Mouse (Mus musculus) lung, postnatal 0 days (tissue): ENCODE results near the gene Os9. TPM values are rescaled to one million over a fixed set of nuclear protein-coding genes. Genes with fewer than 3 reads are reported as not detected.

Source experiments
- ATAC-seq: fragments of 200-750 bp; cut with Nextera tagmentation; 2 replicates; pipeline ENCODE4 v1.8.0; 2017; ENCODE audit warnings: moderate library complexity
- DNase-seq: peaks from one replicate; pipeline ENCODE4 v3.0.0-alpha.2; 2016; ENCODE audit warnings: low spot score
- H3K27ac ChIP-seq: fragments of 300-500 bp; sonication (generic); 2 replicates; pipeline ENCODE4 v1.5.1; 2014; ENCODE audit warnings: antibody characterized with exemption, mild to moderate bottlenecking, low read length, mixed read lengths
- H3K27me3 ChIP-seq: fragments of 300-500 bp; sonication (generic); replicated peaks from 2 replicates; pipeline ENCODE4 v1.6.1; 2014; ENCODE audit warnings: low read length, mixed read lengths; ENCODE audit not compliant: insufficient read depth
- H3K36me3 ChIP-seq: fragments of 300-500 bp; sonication (generic); 2 replicates; pipeline ENCODE4 v1.6.1; 2014; ENCODE audit warnings: low read length, mixed read lengths; ENCODE audit not compliant: insufficient read depth
- H3K4me1 ChIP-seq: fragments of 300-500 bp; sonication (generic); 2 replicates; pipeline ENCODE4 v1.6.1; 2014; ENCODE audit warnings: antibody characterized with exemption, low read depth, low read length, mixed read lengths; ENCODE audit not compliant: insufficient read depth
- H3K4me2 ChIP-seq: fragments of 300-500 bp; sonication (generic); replicated peaks from 2 replicates; pipeline ENCODE4 v1.6.1; 2014; ENCODE audit warnings: low read depth, mild to moderate bottlenecking, low read length, moderate library complexity, mixed read lengths
- H3K4me3 ChIP-seq: fragments of 300-500 bp; sonication (generic); 2 replicates; pipeline ENCODE4 v1.5.1; 2014; ENCODE audit warnings: low read depth, low read length
- H3K9ac ChIP-seq: fragments of 300-500 bp; sonication (generic); replicated peaks from 2 replicates; pipeline ENCODE4 v1.6.1; 2014; ENCODE audit warnings: low read depth, mild to moderate bottlenecking
- H3K9me3 ChIP-seq: fragments of 300-500 bp; sonication (generic); 2 replicates; pipeline ENCODE4 v1.6.1; 2016; ENCODE audit warnings: low read length, mixed read lengths
- CTCF ChIP-seq: IDR thresholded peaks from 2 replicates; pipeline ENCODE4 v1.5.1; 2016; ENCODE audit warnings: antibody characterized with exemption, mild to moderate bottlenecking
- EP300 ChIP-seq: IDR thresholded peaks from 2 replicates; pipeline ENCODE4 v1.6.1; 2016; ENCODE audit warnings: antibody characterized with exemption, mild to moderate bottlenecking, control low read depth
- WGBS: fragments of 180-500 bp; shearing (Covaris S2); extraction: QIAGEN DNeasy Blood & Tissue Kit; methylation state at CpG from one replicate; pipeline ENCODE4 v1.1.7; 2014; 5-methylcytosine and 5-hydroxymethylcytosine counted together
- polyA plus RNA-seq: library from polyadenylated mRNA; unstranded; fragments of >200 nt; fragmentation: Nextera tagmentation; extraction: Ambion mirVana; gene quantifications from 2 replicates; pipeline ENCODE4 v1.2.1, GENCODE M21; 2015

The Os9 gene
- polyA plus RNA-seq, 1 experiment from 2014 or later: 112 TPM

- H3K4me1 ChIP-seq: no peaks in the 10 kb centered on the region
- H3K4me3 ChIP-seq: no peak overlapping the region
- H3K36me3 ChIP-seq: peaks cover 6% of the 10 kb centered on the region; the same call in 1 of the 2 replicates
- no peak overlapping the region for H3K27ac ChIP-seq
- no peak overlapping the region for H3K9ac ChIP-seq
- no peaks in the 10 kb centered on the region for H3K9me3 ChIP-seq
- TF ChIP-seq CTCF (peak; percentile 34), EP300 (no peak)
- no peaks in the 10 kb centered on the region for H3K27me3 ChIP-seq
- DNase-seq (no peak), ATAC-seq (no peak)
- no peak overlapping the region for H3K4me2 ChIP-seq
- 85% methylated on average over 15 of the region's 15 CpGs for whole genome bisulfite sequencing
These were observed 9.7 kb downstream of the Os9 start for GRCm38 (mm10) chr10:127111001-127111887.

GRCm38 (mm10) chr10:127108262-127108583 lies 12.7 kb downstream of the Os9 start:
- no peaks in the 10 kb centered on the region for H3K4me1 ChIP-seq
- H3K9me3 ChIP-seq: no peaks in the 10 kb centered on the region
- DNase-seq (no peak), ATAC-seq (no peak)
- no peak overlapping the region for H3K4me3 ChIP-seq
- TF ChIP-seq CTCF (no peak), EP300 (no peak)
- WGBS: 67% methylated on average over 3 of the region's 3 CpGs
- H3K4me2 ChIP-seq: no peak overlapping the region
- no peaks in the 10 kb centered on the region for H3K27me3 ChIP-seq
- H3K9ac ChIP-seq: no peak overlapping the region
- peaks cover 10% of the 10 kb centered on the region; the same call in 1 of the 2 replicates for H3K36me3 ChIP-seq
- H3K27ac ChIP-seq: no peak overlapping the region

GRCm38 (mm10) chr10:127107563-127108261 lies 13.2 kb downstream of the Os9 start:
- Histone ChIP-seq H3K4me2 (no peak overlapping the region), H3K4me1 (no peaks in the 10 kb centered on the region), H3K9ac (no peak overlapping the region), H3K9me3 (no peaks in the 10 kb centered on the region), H3K36me3 (peaks cover 8% of the 10 kb centered on the region; the same call in 1 of the 2 replicates), H3K4me3 (no peak overlapping the region), H3K27me3 (no peaks in the 10 kb centered on the region), H3K27ac (no peak overlapping the region)
- no peak for ATAC-seq
- DNase-seq: no peak
- no peak for TF ChIP-seq CTCF
- no peak for TF ChIP-seq EP300
- 79% methylated on average over 16 of the region's 16 CpGs for WGBS

GRCm38 (mm10) chr10:127103631-127104030 lies 17.3 kb downstream of the Os9 start:
- H3K4me1 ChIP-seq: no peaks in the 10 kb centered on the region
- H3K9me3 ChIP-seq: no peaks in the 10 kb centered on the region
- H3K27me3 ChIP-seq: no peaks in the 10 kb centered on the region
- no peak overlapping the region for H3K4me2 ChIP-seq
- ATAC-seq: no peak
- no peak overlapping the region for H3K27ac ChIP-seq
- no peak for DNase-seq
- H3K36me3 ChIP-seq: peaks cover 11% of the 10 kb centered on the region; the same call in 1 of the 2 replicates
- no peak overlapping the region for H3K9ac ChIP-seq
- no peak overlapping the region for H3K4me3 ChIP-seq
- TF ChIP-seq EP300 (no peak), CTCF (no peak)
- WGBS: 47% methylated on average over 7 of the region's 7 CpGs

GRCm38 (mm10) chr10:127101151-127101550 lies 19.8 kb downstream of the Os9 start:
- 78% methylated on average over 6 of the region's 6 CpGs for WGBS
- no peak for TF ChIP-seq CTCF
- no peak for TF ChIP-seq EP300
- H3K36me3 ChIP-seq: peaks cover 21% of the 10 kb centered on the region; the same call in 1 of the 2 replicates
- DNase-seq (no peak), ATAC-seq (no peak)
- no peak overlapping the region for H3K4me3 ChIP-seq
- H3K27me3 ChIP-seq: no peaks in the 10 kb centered on the region
- no peaks in the 10 kb centered on the region for H3K9me3 ChIP-seq
- H3K9ac ChIP-seq: no peak overlapping the region
- no peak overlapping the region for H3K27ac ChIP-seq
- no peaks in the 10 kb centered on the region for H3K4me1 ChIP-seq
- no peak overlapping the region for H3K4me2 ChIP-seq

GRCm38 (mm10) chr10:127100414-127100813 lies 20.5 kb downstream of the Os9 start:
- Histone ChIP-seq H3K4me2 (no peak overlapping the region), H3K9me3 (no peaks in the 10 kb centered on the region), H3K4me1 (no peaks in the 10 kb centered on the region), H3K36me3 (peaks cover 24% of the 10 kb centered on the region), H3K27me3 (no peaks in the 10 kb centered on the region), H3K9ac (no peak overlapping the region), H3K27ac (no peak overlapping the region), H3K4me3 (no peak overlapping the region)
- DNase-seq: no peak
- ATAC-seq: no peak
- WGBS: 64% methylated on average over 8 of the region's 8 CpGs
- TF ChIP-seq CTCF: no peak
- no peak for TF ChIP-seq EP300
